Mouse (Mus musculus) heart, embryonic 15.5 days (tissue): ENCODE measurements around the gene Mpzl1. TPM values are rescaled to one million over a fixed set of nuclear protein-coding genes. Genes with fewer than 3 reads are reported as not detected.

ENCODE experiments used
- ATAC-seq: fragments of 200-750 bp; cut with Nextera tagmentation; replicated peaks from 2 replicates; pipeline ENCODE4 v1.8.0; 2017; ENCODE audit warnings: low read depth, moderate TSS enrichment; ENCODE audit not compliant: insufficient number of reproducible peaks, insufficient read depth, low FRiP score
- H3K27ac ChIP-seq: fragments of 300-500 bp; sonication (generic); 2 replicates; pipeline ENCODE4 v1.5.1; 2015; ENCODE audit warnings: mild to moderate bottlenecking, inconsistent platforms
- H3K27me3 ChIP-seq: fragments of 300-500 bp; sonication (generic); 2 replicates; pipeline ENCODE4 v1.6.1; 2015; ENCODE audit warnings: inconsistent platforms
- H3K36me3 ChIP-seq: fragments of 300-500 bp; sonication (generic); 2 replicates; pipeline ENCODE4 v1.6.1; 2015; ENCODE audit warnings: mild to moderate bottlenecking, inconsistent platforms
- H3K4me1 ChIP-seq: fragments of 300-500 bp; sonication (generic); replicated peaks from 2 replicates; pipeline ENCODE4 v1.6.1; 2015; ENCODE audit warnings: inconsistent platforms
- H3K4me2 ChIP-seq: fragments of 300-500 bp; sonication (generic); 2 replicates; pipeline ENCODE4 v1.6.1; 2015; ENCODE audit warnings: inconsistent platforms, mild to moderate bottlenecking, moderate library complexity
- H3K4me3 ChIP-seq: fragments of 300-500 bp; sonication (generic); 2 replicates; pipeline ENCODE4 v1.5.1; 2015; ENCODE audit warnings: mild to moderate bottlenecking, inconsistent platforms
- H3K9ac ChIP-seq: fragments of 300-500 bp; sonication (generic); 2 replicates; pipeline ENCODE4 v1.6.1; 2015; ENCODE audit warnings: mild to moderate bottlenecking, inconsistent platforms
- H3K9me3 ChIP-seq: fragments of 300-500 bp; sonication (generic); replicated peaks from 2 replicates; pipeline ENCODE4 v1.6.1; 2016; ENCODE audit warnings: inconsistent platforms
- WGBS: fragments of 180-500 bp; shearing (Covaris S2); methylation state at CpG from one replicate; pipeline ENCODE4 v1.1.7; 2015; ENCODE audit warnings: mixed read lengths; 5-methylcytosine and 5-hydroxymethylcytosine counted together
- polyA plus RNA-seq: library from polyadenylated mRNA; unstranded; fragments of >200 nt; fragmentation: Nextera tagmentation; extraction: Ambion mirVana; gene quantifications from 2 replicates; pipeline ENCODE4 v1.2.1, GENCODE M21; 2015

Mpzl1 gene
- polyA plus RNA-seq, 1 experiment from 2014 or later = 89.9 TPM

- H3K4me1 ChIP-seq = peaks cover 18% of the 10 kb centered on the region
- no peak overlapping the region for H3K4me3 ChIP-seq
- 0 out of 2 replicates have a peak, but pooled peaks cover 3% of the 10 kb centered on the region for H3K9me3 ChIP-seq
- H3K36me3 ChIP-seq = peaks cover 8% of the 10 kb centered on the region
- no peak for ATAC-seq
- 81% methylated on average over 4 of the region's 4 CpGs for WGBS
- no peak overlapping the region for H3K4me2 ChIP-seq
- H3K9ac ChIP-seq = no peak overlapping the region
- no peak overlapping the region for H3K27ac ChIP-seq
- no peaks in the 10 kb centered on the region for H3K27me3 ChIP-seq
Measured at GRCm38 (mm10) chr1:165613926-165614325, 20.4 kb downstream of the Mpzl1 start.

DNA sequence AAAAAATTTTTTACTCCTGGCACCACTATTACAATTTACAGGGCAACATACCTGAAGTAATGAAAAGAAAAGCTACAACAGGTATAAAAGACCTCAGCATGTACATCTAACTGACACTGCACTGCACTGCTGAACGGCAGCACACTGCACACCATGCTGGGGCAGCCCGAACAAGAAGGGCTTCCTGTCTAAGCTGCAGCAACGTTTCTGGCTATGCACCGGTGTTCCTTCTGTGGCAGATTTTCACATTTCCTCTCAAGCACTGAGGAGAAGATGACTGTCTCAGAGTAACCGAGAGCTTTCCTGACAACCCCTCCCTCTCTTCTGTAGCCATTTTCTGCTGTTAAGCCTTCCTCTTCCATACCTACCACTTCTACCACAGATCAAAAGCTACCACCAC, 21.6 kb downstream of the Mpzl1 start:
- no peak for ATAC-seq
- Histone ChIP-seq H3K9me3 (0 out of 2 replicates have a peak, but pooled peaks cover 3% of the 10 kb centered on the region), H3K4me1 (peaks cover 6% of the 10 kb centered on the region), H3K36me3 (peaks cover 14% of the 10 kb centered on the region), H3K4me3 (no peak overlapping the region), H3K27me3 (no peaks in the 10 kb centered on the region), H3K4me2 (no peak overlapping the region), H3K27ac (no peak overlapping the region), H3K9ac (no peak overlapping the region)
- WGBS = 45% methylated on average over 5 of the region's 5 CpGs

- H3K27ac ChIP-seq = no peak overlapping the region
- ATAC-seq = no peak
- no peak overlapping the region for H3K4me2 ChIP-seq
- no peaks in the 10 kb centered on the region for H3K27me3 ChIP-seq
- no peak overlapping the region for H3K4me3 ChIP-seq
- H3K9me3 ChIP-seq = 0 out of 2 replicates have a peak, but pooled peaks cover 2% of the 10 kb centered on the region
- peaks cover 20% of the 10 kb centered on the region for H3K36me3 ChIP-seq
- H3K4me1 ChIP-seq = peaks cover 12% of the 10 kb centered on the region
- WGBS = 65% methylated on average over 9 of the region's 9 CpGs
- H3K9ac ChIP-seq = no peak overlapping the region
Measured at GRCm38 (mm10) chr1:165610321-165610999, 23.9 kb downstream of the Mpzl1 start.

DNA sequence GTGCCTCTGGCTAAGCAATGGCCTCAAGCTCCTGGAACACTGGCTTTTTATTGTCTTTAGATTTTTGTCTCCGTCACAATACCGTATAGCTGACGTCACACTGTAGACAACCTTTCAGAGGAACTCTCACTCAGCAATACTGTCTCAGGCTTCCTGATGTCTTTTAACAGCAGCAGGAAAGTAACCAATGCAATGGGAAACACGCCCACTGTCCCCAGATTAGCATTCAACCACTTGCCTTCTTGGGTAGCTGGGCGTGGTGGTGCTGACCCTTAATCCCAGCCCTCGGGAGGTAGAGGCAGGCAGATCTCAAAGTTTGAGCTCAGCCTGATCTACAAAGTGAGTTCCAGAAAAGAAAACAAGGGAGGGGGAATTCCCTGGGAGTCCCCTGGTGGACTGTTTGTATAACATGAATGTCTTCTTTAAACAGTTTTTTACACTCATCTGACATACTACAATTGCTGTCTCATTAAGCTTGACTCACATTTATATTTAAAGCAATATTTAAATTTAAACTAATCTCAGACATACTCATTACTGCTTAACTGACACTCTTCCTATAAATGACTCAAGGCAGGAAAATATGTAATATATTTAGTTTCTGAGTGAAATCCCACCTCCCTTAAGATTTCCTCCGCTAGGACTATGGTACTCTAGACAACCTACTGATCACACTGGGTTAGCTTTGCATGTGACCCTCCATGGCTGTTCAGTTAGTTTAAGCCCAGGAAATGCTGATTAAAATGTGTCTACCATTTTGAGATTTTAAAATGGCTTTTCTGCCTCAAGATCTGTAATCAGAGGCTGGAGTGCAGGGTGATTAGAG, 24.6 kb downstream of the Mpzl1 start:
- Histone ChIP-seq H3K4me1 (peaks cover 13% of the 10 kb centered on the region), H3K27me3 (no peaks in the 10 kb centered on the region), H3K4me3 (no peak overlapping the region), H3K36me3 (peaks cover 21% of the 10 kb centered on the region), H3K27ac (no peak overlapping the region), H3K9ac (no peak overlapping the region), H3K4me2 (no peak overlapping the region), H3K9me3 (no peaks in the 10 kb centered on the region)
- WGBS = 59% methylated on average over 7 of the region's 7 CpGs
- ATAC-seq = no peak

DNA sequence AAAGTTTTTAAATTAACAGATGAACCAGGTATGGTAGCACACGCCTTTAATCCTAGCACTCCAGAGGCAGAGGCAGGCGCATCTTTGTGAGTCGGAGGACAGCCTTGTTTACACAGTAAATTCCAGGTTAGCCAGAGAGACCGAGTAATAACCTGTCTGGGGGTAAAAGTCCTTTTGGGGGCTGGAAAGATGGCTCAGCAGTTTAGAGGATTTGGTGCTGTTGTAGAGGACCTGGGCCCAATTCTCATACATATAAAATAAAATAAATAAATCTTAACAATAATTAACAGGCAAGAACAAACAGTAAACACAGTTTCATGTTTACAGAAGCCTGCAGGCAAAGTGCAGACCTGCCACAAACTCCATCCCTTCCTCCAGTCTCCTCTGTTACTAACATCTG, 25.4 kb downstream of the Mpzl1 start:
- 90% methylated on average over 4 of the region's 4 CpGs for WGBS
- ATAC-seq = no peak
- Histone ChIP-seq H3K9me3 (no peaks in the 10 kb centered on the region), H3K27me3 (no peaks in the 10 kb centered on the region), H3K4me3 (no peak overlapping the region), H3K4me1 (peaks cover 21% of the 10 kb centered on the region), H3K36me3 (peaks cover 27% of the 10 kb centered on the region), H3K4me2 (no peak overlapping the region), H3K9ac (no peak overlapping the region), H3K27ac (no peak overlapping the region)

DNA sequence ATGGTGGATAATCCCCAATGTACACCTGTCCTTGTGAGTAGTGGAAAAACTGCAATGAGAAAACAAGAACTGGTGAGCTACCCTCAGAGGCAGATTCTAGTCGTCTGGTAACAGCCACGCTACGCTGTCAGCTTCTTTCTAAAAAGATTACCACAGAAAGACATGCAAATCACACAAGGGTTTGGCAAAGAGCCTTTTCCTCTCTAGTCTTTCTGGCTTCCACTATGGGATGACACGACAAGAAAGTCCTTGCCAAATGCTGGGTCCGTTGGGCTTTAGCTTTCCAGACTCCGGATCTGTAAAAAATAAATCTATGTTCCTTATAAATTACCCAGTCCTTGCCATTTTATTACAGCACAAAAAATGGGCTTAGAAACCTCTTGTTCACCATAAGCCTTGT, 28.6 kb downstream of the Mpzl1 start:
- H3K27me3 ChIP-seq = no peaks in the 10 kb centered on the region
- no peak overlapping the region for H3K4me3 ChIP-seq
- no peak overlapping the region for H3K9ac ChIP-seq
- no peak overlapping the region for H3K4me2 ChIP-seq
- peaks cover 34% of the 10 kb centered on the region for H3K36me3 ChIP-seq
- H3K4me1 ChIP-seq = peaks cover 17% of the 10 kb centered on the region
- H3K27ac ChIP-seq = no peak overlapping the region
- 77% methylated on average over 6 of the region's 6 CpGs for WGBS
- no peaks in the 10 kb centered on the region for H3K9me3 ChIP-seq
- ATAC-seq = no peak

- H3K9ac ChIP-seq = no peak overlapping the region
- H3K4me1 ChIP-seq = peaks cover 17% of the 10 kb centered on the region
- H3K4me3 ChIP-seq = no peak overlapping the region
- no peak overlapping the region for H3K4me2 ChIP-seq
- WGBS = 88% methylated on average over 3 of the region's 3 CpGs
- no peaks in the 10 kb centered on the region for H3K9me3 ChIP-seq
- no peak for ATAC-seq
- peaks cover 34% of the 10 kb centered on the region for H3K36me3 ChIP-seq
- no peak overlapping the region for H3K27ac ChIP-seq
- H3K27me3 ChIP-seq = no peaks in the 10 kb centered on the region
Measured at GRCm38 (mm10) chr1:165605108-165605507, 29.2 kb downstream of the Mpzl1 start.

GRCm38 (mm10) chr1:165604203-165604602, 30.1 kb downstream of the Mpzl1 start:
- Histone ChIP-seq H3K36me3 (peaks cover 34% of the 10 kb centered on the region), H3K4me2 (no peak overlapping the region), H3K4me3 (no peak overlapping the region), H3K9me3 (no peaks in the 10 kb centered on the region), H3K4me1 (peaks cover 17% of the 10 kb centered on the region), H3K27me3 (no peaks in the 10 kb centered on the region), H3K27ac (no peak overlapping the region), H3K9ac (no peak overlapping the region)
- WGBS = 53% methylated on average over 8 of the region's 8 CpGs
- no peak for ATAC-seq

- no peak overlapping the region for H3K4me2 ChIP-seq
- peaks cover 17% of the 10 kb centered on the region for H3K4me1 ChIP-seq
- 87% methylated on average over 14 of the region's 14 CpGs for WGBS
- H3K9ac ChIP-seq = no peak overlapping the region
- no peak overlapping the region for H3K27ac ChIP-seq
- no peak for ATAC-seq
- H3K27me3 ChIP-seq = no peaks in the 10 kb centered on the region
- H3K4me3 ChIP-seq = no peak overlapping the region
- peaks cover 32% of the 10 kb centered on the region for H3K36me3 ChIP-seq
- H3K9me3 ChIP-seq = no peaks in the 10 kb centered on the region
Measured at GRCm38 (mm10) chr1:165603218-165603617, 31.1 kb downstream of the Mpzl1 start.

GRCm38 (mm10) chr1:165601775-165602280, 32.5 kb downstream of the Mpzl1 start:
- Histone ChIP-seq H3K4me3 (no peak overlapping the region), H3K9ac (no peak overlapping the region), H3K27me3 (no peaks in the 10 kb centered on the region), H3K36me3 (peaks cover 23% of the 10 kb centered on the region; the same call in 1 of the 2 replicates), H3K4me2 (no peak overlapping the region), H3K27ac (no peak overlapping the region), H3K9me3 (no peaks in the 10 kb centered on the region), H3K4me1 (peaks cover 13% of the 10 kb centered on the region)
- WGBS = 78% methylated on average over 10 of the region's 10 CpGs
- ATAC-seq = no peak

- Histone ChIP-seq H3K36me3 (peaks cover 19% of the 10 kb centered on the region), H3K27me3 (no peaks in the 10 kb centered on the region), H3K4me1 (peaks cover 22% of the 10 kb centered on the region), H3K4me3 (no peak overlapping the region), H3K9ac (no peak overlapping the region), H3K4me2 (no peak overlapping the region), H3K27ac (no peak overlapping the region), H3K9me3 (no peaks in the 10 kb centered on the region)
- no peak for ATAC-seq
- 75% methylated on average over 15 of the region's 15 CpGs for WGBS
Measured at GRCm38 (mm10) chr1:165594699-165595421, 39.5 kb downstream of the Mpzl1 start.
